Mouse (Mus musculus) spleen, postnatal 10 days (tissue): ENCODE measurements at regions not wholly inside any gene's neighbourhood (a gene's known extent, or its start where the extent isn't known, plus 50 kb on each side); places are given as distances from the start of the nearest gene placed in this dataset.

Source experiments
- DNase-seq, 2 experiments: peaks; one replicate each; pipeline ENCODE4 v3.0.0; 2021 to 2022; ENCODE audit warnings: low spot score in 2 of 2

- DNase-seq: no peak
These were observed 140.9 kb downstream of the Ets2 start for GRCm38 (mm10) chr16:95842766-95843165.

- no peak for DNase-seq
These were observed 137.8 kb downstream of the Ets2 start for GRCm38 (mm10) chr16:95839512-95840253.

GRCm38 (mm10) chr16:95838886-95839430 is 137.1 kb downstream of the Ets2 start:
- no peak for DNase-seq

- no peak for DNase-seq
These were observed 136.6 kb downstream of the Ets2 start for GRCm38 (mm10) chr16:95838478-95838846.

- DNase-seq: no peak
These were observed 136.0 kb downstream of the Ets2 start for GRCm38 (mm10) chr16:95837723-95838477.

- no peak for DNase-seq
These were observed 134.1 kb downstream of the Ets2 start for GRCm38 (mm10) chr16:95835941-95836340.

- no peak for DNase-seq
These were observed 132.8 kb downstream of the Ets2 start for GRCm38 (mm10) chr16:95834556-95835288.

GRCm38 (mm10) chr16:95833455-95833854 is 131.6 kb downstream of the Ets2 start:
- no peak for DNase-seq

- no peak for DNase-seq
These were observed 130.5 kb downstream of the Ets2 start for GRCm38 (mm10) chr16:95832346-95832739.

GRCm38 (mm10) chr16:95831566-95832345 is 129.9 kb downstream of the Ets2 start:
- DNase-seq: no peak

GRCm38 (mm10) chr16:95827402-95827737 is 125.5 kb downstream of the Ets2 start:
- peak in 1 of 2 experiments; percentile 43 for DNase-seq

- no peak for DNase-seq
These were observed 125.0 kb downstream of the Ets2 start for GRCm38 (mm10) chr16:95826681-95827401.

GRCm38 (mm10) chr16:95825723-95826122 is 123.8 kb downstream of the Ets2 start:
- no peak for DNase-seq

GRCm38 (mm10) chr16:95824720-95825534 is 123.1 kb downstream of the Ets2 start:
- peak; percentile 44 to 78 for DNase-seq

GRCm38 (mm10) chr16:95823803-95824202 is 121.9 kb downstream of the Ets2 start:
- no peak for DNase-seq

- no peak for DNase-seq
These were observed 119.2 kb downstream of the Ets2 start for GRCm38 (mm10) chr16:95821080-95821479.

- no peak for DNase-seq
These were observed 118.7 kb downstream of the Ets2 start for GRCm38 (mm10) chr16:95820606-95821005.

GRCm38 (mm10) chr16:95820013-95820412 is 118.1 kb downstream of the Ets2 start:
- DNase-seq: peak in 1 of 2 experiments; percentile 43

- DNase-seq: no peak
These were observed 114.1 kb downstream of the Ets2 start for GRCm38 (mm10) chr16:95815966-95816365.

GRCm38 (mm10) chr16:95815206-95815731 is 113.4 kb downstream of the Ets2 start:
- no peak for DNase-seq
